Mouse (Mus musculus): ENCODE results near the gene Parva.

The Parva gene

GRCm38 (mm10) chr7:112473649-112474435, 46.5 kb downstream of the Parva start:
- peak in 1 of 2 experiments; percentile 32 for DNase-seq

DNA sequence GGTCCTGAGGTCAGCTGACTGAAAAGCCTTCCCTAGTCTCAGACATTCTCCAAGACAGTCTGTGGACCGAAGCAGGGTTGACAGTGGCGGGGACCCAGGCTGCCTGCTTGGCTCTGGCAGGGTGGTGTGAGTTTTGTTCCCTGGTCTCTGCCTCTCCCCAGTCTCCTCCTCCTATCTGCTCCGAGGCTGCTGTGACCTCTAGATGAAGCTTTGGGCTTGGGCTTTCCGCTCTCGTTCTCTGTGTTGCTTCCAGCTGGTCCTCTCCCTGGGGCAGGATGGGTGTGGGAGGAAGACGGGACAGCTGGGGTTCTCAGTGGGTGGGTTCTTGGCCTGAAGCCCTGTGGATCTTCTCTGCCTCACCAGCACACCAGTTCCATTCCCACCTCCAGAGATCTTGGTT, 51.8 kb downstream of the Parva start:
- DNase-seq, result peak; percentile 68 to 78

- no peak for DNase-seq
Measured at GRCm38 (mm10) chr7:112481031-112481430, 53.7 kb downstream of the Parva start.

DNA sequence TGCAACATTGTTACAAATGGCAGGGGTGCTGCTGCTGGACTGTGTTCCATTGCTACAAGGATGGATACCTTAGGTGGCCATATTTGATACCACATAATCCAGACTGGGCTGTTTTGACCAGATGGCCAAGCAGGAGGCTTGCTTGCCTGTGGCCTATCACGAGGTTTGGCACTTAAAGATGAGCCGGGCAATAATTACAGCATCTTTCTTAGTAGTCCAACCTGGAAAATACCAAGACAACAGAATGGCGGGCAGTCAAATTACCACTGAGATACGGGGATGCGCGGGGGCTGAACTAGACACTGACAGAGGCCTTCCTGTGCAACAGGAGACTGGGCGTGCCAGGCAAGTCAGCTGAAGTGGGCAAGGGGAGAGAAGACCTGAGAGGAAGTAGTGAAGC, 55.3 kb downstream of the Parva start:
- DNase-seq, result no peak

- DNase-seq, result no peak
Measured at GRCm38 (mm10) chr7:112483382-112483781, 56.1 kb downstream of the Parva start.

DNA sequence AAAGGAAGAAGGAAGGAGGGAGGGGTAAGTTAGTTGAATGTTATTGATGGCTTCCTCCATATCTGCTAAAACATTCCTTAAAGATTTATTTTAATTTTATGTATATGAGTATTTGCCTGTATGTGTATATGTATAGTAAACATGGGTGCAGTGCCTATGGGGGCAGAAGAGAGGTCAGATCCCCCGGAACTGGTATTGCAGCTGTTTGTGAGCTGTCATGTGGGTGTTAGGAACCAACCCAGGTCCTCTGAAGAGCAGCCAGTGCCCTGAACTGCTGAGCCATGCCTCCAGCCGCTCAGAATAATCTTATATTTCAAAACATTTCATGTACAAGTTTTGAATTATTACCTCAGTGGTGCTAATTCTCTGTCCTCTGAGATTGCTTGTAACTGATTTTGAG, 63.5 kb downstream of the Parva start:
- no peak for DNase-seq

DNA sequence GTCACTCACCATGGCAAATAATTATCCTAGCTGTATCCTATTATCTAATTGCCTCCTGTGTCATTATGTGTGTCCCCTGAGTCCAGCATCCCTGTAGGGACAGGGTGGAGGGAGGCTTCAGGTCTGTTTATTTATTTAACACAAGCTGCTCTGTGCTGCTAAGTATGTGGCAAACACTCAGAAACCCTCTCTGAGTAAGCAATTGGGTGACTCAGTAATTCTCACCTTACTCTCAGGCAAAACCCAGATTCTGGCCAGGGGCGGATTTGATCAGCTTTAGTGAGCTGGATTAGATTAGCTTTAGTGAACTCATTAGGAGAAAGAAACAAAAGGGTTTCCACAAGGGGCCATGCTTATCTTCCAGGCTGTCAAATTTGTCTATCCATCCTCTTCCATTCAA, 64.4 kb downstream of the Parva start:
- DNase-seq, result no peak

GRCm38 (mm10) chr7:112495950-112496349, 68.6 kb downstream of the Parva start:
- DNase-seq, result no peak

GRCm38 (mm10) chr7:112496921-112497320, 69.6 kb downstream of the Parva start:
- DNase-seq, result no peak

DNA sequence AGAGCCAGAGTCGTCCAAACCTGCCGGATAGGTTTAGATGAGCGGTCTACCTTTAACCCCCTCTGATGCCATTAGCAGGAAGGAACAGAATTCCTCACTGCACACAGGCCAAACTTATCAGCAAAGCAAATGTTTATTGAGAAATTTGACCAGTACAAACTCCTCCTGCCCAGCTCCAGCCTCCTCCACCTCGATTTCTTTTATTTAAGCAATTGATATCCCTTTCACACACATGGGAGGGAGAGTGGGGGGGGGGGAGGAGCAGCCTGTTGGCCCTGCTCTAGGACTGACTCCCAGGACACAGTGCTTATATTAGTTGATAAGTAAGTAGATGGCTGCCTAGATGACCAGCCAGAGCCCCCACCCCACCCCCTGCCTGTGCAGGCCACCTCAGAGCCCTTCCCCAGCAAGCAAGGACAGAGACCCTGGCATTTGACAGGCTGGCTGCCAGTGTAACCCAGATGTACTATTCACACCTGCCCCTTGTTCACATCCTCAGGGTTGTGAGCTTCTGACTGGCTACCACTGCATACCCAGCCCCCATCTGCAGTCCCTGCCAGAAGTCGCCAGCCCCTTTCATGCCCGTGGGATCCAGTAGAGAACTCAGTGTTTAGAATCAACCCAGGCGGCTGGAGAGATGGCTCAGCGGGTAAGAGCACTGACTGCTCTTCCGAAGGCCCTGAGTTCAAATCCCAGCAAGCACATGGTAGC, 71.4 kb downstream of the Parva start:
- no peak for DNase-seq

GRCm38 (mm10) chr7:112499453-112500133, 72.3 kb downstream of the Parva start:
- peak; percentile 40 to 56 for DNase-seq

- DNase-seq, result no peak
Measured at GRCm38 (mm10) chr7:112500134-112500490, 72.8 kb downstream of the Parva start.

GRCm38 (mm10) chr7:112502050-112502809, 74.9 kb downstream of the Parva start:
- DNase-seq, result peak in 1 of 2 experiments; percentile 46

DNA sequence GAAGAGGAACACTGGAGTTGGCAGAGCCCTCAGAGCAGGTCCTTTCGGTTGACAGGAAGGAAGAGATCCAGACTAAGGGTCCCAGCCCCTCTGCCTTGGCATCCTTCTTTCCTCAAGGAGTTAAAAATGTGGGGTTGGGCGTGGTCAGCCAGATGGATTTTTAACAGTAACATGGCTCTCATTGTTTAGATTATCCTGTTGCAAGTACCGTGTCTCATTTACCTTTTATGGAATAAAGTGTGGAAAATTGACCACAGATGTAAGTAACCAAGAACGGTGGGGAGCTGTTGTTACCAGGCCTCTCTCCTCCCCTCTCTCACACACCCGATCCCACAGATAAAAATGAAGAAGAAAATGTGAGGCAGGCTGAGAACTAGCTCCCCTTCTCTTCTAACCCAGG, 75.5 kb downstream of the Parva start:
- no peak for DNase-seq

DNA sequence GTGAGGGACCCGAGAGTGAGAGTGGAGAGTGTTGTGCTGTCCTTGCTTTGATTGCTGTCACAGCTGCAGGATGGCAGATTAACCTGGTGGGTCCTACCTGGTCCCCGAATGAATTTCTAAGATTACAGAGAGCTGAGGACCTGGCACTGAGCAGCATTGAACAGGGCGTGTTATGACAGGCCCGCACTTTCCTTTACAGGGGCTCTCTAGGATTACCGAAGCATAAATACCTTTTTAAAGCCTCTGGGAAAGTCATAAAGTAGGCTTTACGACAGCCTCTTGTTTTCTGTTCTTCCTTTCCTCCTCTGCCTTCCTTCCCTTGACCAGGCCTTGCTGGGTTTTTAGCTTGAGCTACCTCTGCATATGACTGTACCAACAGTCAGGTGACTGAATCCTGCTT, 76.1 kb downstream of the Parva start:
- no peak for DNase-seq

DNA sequence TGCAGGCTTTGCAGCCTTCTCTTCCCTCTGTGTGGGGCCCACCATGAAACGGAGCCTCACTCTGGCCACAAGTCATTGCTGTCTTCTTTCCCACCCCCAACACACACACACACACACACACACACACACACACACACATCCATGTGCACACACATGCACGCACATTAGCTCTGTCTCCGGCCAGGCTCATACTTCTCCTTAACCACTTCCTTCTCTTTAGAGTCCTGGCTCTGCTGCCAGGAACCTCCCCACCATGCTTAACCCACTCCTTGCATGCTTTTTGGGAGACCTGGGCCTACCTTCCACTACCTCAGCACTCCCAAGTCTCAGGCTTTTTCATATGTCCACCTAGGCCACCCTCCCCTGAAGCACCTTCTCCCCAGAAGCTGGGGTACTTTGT, 76.6 kb downstream of the Parva start:
- peak in 1 of 2 experiments; percentile 28 for DNase-seq

DNA sequence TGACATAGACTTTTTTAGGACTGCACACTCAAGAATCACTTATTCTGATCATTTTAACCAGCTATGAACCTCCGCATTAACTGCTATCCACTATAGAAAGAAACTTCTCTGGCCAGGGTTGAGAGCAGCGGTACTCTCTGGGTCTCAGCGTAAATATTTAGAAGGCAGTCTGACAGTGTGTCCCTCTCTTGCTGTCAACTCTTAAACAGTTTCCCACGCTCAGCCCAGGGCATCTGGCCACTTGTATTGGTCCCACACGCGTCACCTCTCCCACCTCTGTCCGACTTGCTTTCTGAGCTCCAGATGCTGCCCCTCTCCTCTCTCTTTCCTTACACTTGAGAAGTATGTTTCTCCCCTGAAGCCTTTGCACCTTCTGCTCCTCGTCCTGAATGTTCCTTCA, 81.8 kb downstream of the Parva start:
- DNase-seq, result no peak

GRCm38 (mm10) chr7:112510336-112511048, 83.2 kb downstream of the Parva start:
- DNase-seq, result peak; percentile 35 to 48

DNA sequence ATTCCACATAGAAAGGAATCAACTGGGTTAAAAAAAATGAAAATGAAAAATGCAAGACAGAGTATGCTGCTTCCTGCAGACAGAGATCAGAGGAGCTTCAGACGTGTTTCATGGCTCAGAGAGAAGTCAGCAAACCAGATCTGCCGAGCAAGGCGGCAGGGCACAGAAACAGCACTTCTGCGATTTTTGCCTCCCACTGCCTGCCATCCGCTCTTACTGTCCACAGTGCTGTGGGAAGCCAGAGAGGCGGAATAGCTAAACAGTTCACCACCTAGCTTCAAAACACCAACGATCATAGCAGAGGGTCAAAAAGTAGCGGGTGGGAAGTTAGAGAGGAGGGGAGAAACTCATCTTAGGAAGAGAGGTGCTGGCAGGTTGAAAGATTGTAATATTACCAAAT, 84.0 kb downstream of the Parva start:
- no peak for DNase-seq

- DNase-seq, result peak in 1 of 2 experiments; percentile 33
Measured at GRCm38 (mm10) chr7:112512257-112512656, 85.0 kb downstream of the Parva start.

DNA sequence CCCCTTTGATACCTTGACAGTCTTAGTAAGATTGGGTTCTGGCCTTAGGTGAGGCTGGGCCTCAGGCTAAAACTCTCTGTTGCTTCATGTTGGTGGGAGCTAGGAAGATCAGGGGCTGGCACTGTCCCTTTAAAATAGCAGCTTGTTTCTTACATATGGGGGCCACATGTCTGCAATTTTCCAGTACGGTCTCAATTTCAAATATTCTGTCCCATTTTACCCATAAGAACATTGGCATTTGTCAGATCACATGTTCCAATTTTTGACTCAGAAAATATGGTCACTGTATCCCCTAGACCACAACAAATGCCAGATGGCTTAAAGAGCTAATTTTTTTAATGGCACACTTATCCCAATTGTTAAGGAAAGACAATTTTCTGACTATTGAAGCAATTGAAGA, 85.6 kb downstream of the Parva start:
- no peak for DNase-seq

- no peak for DNase-seq
Measured at GRCm38 (mm10) chr7:112514636-112515193, 87.4 kb downstream of the Parva start.
